Mouse (Mus musculus) limb, embryonic 13.5 days (tissue): ENCODE measurements around the gene Unc80. TPM values are rescaled to one million over a fixed set of nuclear protein-coding genes. Genes with fewer than 3 reads are reported as not detected.

Source experiments
- ATAC-seq: fragments of 200-750 bp; cut with Nextera tagmentation; 2 replicates; pipeline ENCODE4 v1.8.0; 2017; ENCODE audit warnings: low read depth, moderate number of reproducible peaks, moderate TSS enrichment; ENCODE audit not compliant: low FRiP score
- H3K27ac ChIP-seq: fragments of 300-500 bp; sonication (generic); 2 replicates; pipeline ENCODE4 v1.5.1; 2015; ENCODE audit warnings: inconsistent platforms, mild to moderate bottlenecking, moderate library complexity
- H3K27me3 ChIP-seq: fragments of 300-500 bp; sonication (generic); 2 replicates; pipeline ENCODE4 v1.6.1; 2015; ENCODE audit warnings: mild to moderate bottlenecking, inconsistent platforms
- H3K36me3 ChIP-seq: fragments of 300-500 bp; sonication (generic); 2 replicates; pipeline ENCODE4 v1.6.1; 2015; ENCODE audit warnings: inconsistent platforms, mild to moderate bottlenecking, moderate library complexity
- H3K4me1 ChIP-seq: fragments of 300-500 bp; sonication (generic); 2 replicates; pipeline ENCODE4 v1.6.1; 2015; ENCODE audit warnings: inconsistent platforms
- H3K4me2 ChIP-seq: fragments of 300-500 bp; sonication (generic); replicated peaks from 2 replicates; pipeline ENCODE4 v1.6.1; 2015; ENCODE audit warnings: inconsistent platforms, mild to moderate bottlenecking, moderate library complexity
- H3K4me3 ChIP-seq: fragments of 300-500 bp; sonication (generic); 2 replicates; pipeline ENCODE4 v1.5.1; 2015; ENCODE audit warnings: moderate library complexity, mild to moderate bottlenecking, inconsistent platforms
- H3K9ac ChIP-seq: fragments of 300-500 bp; sonication (generic); 2 replicates; pipeline ENCODE4 v1.6.1; 2015; ENCODE audit warnings: mild to moderate bottlenecking, inconsistent platforms
- H3K9me3 ChIP-seq: fragments of 300-500 bp; sonication (generic); 2 replicates; pipeline ENCODE4 v1.6.1; 2016; ENCODE audit warnings: inconsistent platforms
- WGBS: fragments of 180-500 bp; shearing (Covaris S2); methylation state at CpG from one replicate; pipeline ENCODE4 v1.1.7; 2015; 5-methylcytosine and 5-hydroxymethylcytosine counted together
- polyA plus RNA-seq: library from polyadenylated mRNA; unstranded; fragments of >200 nt; fragmentation: Nextera tagmentation; extraction: Ambion mirVana; gene quantifications from 2 replicates; pipeline ENCODE4 v1.2.1, GENCODE M21; 2015

The Unc80 gene
- 0.67 and 0.82 TPM in 2 replicates for polyA plus RNA-seq

DNA sequence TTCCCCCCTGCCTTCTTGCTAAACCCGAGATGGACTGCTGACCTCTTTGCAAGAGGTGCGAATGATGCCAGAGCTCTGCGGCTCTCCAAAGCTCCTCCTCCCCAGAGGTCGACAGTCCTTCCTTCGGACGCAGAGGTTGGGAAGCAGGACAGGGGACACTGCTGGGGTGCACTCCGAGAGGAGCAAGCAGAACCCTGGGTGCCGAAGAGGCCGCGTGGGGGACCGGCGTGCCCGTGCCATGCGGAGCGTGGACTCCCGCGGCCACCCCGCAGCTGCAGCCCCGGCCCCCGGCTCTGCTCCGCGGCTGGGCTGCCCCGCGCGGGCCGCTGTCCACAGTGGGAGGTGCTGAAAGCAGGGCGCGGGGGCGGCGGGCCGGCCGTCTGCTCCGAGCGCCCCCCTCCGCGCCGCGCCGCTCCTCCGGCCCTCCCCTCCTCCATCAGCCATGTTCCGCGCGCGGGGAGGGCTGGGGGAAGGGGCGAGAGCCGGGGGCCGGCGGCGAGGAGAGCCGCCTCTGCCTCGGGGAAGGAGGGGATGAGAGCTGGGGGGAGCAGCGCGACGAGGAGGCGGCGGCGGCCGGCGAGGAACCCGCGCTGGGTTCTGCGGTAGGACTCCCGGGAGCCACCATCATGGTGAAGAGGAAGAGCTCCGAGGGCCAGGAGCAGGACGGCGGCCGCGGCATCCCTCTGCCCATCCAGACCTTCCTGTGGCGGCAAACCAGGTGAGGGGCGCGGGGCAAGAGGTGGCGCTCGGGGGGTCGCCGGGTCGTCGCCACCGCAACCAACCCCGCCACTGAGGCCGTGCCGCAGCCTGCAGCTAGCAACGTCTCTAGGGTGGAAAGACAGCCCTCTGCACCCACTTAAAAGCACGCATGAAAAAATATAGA lies at the start of gene Unc80:
Unc80 (plus strand) TSS at position 547 of the 883 bp plus-strand sequence.
- no peaks in the 10 kb centered on the region for H3K36me3 ChIP-seq
- WGBS: under 1% methylated on average over 35 of the region's 83 CpGs
- H3K4me3 ChIP-seq: peak within 1 kb of the TSS; percentile 59
- peaks cover 10% of the 10 kb centered on the region for H3K4me1 ChIP-seq
- ATAC-seq: peak; percentile 96
- H3K4me2 ChIP-seq: peak within 1 kb of the TSS; percentile 85
- H3K27me3 ChIP-seq: peaks cover 37% of the 10 kb centered on the region
- peak within 1 kb of the TSS; percentile 51; the same call in 1 of the 2 replicates for H3K9ac ChIP-seq
- no peaks in the 10 kb centered on the region for H3K9me3 ChIP-seq
- H3K27ac ChIP-seq: no peak within 1 kb of the TSS

DNA sequence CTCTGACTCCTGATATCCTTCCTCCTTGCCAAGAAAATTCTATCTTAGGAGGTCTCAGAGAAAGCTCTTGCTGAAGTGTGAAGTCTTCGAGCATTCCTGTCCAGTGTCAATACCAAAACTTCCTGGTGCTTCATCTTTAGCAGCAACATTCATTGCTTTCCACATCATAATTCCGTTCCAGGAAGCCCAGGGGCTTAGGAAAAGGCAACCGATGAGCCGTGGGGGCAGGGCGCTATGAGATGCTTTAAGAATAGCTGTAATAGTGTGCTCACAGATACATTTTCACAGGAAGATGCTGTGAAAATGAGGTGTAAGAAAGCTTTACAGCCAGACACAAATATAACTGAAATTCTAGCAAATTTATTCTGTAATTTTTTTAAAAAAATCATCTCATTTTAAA lies 42.1 kb upstream of the Unc80 start:
- H3K4me1 ChIP-seq: peaks cover 11% of the 10 kb centered on the region
- H3K4me3 ChIP-seq: no peak overlapping the region
- no peaks in the 10 kb centered on the region for H3K27me3 ChIP-seq
- H3K9me3 ChIP-seq: no peaks in the 10 kb centered on the region
- H3K4me2 ChIP-seq: no peak overlapping the region
- 92% methylated on average over 5 of the region's 5 CpGs for WGBS
- no peak for ATAC-seq
- H3K36me3 ChIP-seq: peaks cover 14% of the 10 kb centered on the region
- no peak overlapping the region for H3K27ac ChIP-seq
- H3K9ac ChIP-seq: no peak overlapping the region

DNA sequence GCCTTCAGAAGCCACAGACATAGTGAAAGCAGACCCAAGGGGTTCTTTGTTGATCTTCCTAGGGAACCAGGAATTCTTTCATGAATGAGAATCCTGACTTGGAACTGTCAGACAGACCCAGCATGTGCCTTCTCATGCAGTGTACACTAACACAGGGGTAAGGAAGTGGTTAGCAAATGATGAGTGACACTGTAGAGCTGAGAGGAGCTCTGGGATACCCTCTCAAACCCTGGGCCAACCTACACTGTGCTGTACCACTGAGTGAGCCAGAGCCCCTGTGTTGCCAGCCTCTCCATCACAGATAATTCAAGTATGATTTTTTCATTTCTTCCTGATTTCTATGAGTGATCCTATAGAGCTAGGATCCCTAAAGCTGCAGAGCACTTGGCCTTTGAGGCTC lies 37.2 kb upstream of the Unc80 start:
- Histone ChIP-seq H3K27me3 (no peaks in the 10 kb centered on the region; the same call in 1 of the 2 replicates), H3K27ac (no peak overlapping the region), H3K4me3 (no peak overlapping the region), H3K4me1 (peaks cover 11% of the 10 kb centered on the region), H3K9me3 (no peaks in the 10 kb centered on the region), H3K9ac (no peak overlapping the region), H3K36me3 (peaks cover 2% of the 10 kb centered on the region; the same call in 1 of the 2 replicates), H3K4me2 (no peak overlapping the region)
- no peak for ATAC-seq

DNA sequence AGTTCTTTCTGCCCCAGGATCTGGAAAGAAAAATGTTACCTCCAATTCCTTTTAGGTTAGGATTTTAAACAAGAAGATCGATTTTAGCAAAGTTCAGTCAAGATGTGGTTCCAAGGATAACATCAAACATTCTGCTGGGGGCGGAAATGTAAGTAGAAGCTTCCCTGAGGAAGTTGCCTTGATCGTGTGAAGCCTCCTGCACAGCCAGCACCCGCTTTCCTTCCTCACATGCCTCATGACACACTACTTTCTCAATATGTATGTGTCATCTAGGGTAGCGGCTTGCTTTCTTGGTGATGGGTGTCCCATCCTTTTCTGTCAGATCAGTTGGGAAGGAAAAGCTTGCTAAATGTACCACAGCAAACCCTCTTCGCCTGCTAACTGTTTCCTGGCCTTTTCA lies 36.7 kb upstream of the Unc80 start:
- Histone ChIP-seq H3K4me2 (no peak overlapping the region), H3K4me3 (no peak overlapping the region), H3K4me1 (peaks cover 11% of the 10 kb centered on the region), H3K9me3 (no peaks in the 10 kb centered on the region), H3K9ac (no peak overlapping the region), H3K27ac (no peak overlapping the region), H3K36me3 (no peaks in the 10 kb centered on the region), H3K27me3 (no peaks in the 10 kb centered on the region; the same call in 1 of the 2 replicates)
- 91% methylated on average over 6 of the region's 6 CpGs for WGBS
- no peak for ATAC-seq

DNA sequence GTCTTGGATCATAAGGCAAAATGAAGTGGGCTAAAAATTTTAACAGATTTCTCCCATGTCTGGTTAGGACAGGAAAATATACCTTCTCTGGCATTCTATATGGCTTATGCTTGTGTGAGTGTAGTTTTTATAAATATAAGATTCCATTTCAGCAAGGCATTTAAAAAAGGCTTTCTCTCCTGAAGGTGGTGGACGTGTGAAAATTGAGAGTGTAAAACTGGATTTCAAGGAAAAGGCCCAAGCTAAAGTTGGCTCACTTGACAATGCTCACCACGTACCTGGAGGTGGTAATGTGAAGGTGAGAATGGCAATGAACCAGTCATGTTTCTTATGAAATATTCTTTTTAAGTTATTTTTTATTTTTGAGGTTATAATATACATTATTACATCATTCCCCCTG lies 30.1 kb upstream of the Unc80 start:
- Histone ChIP-seq H3K4me1 (no peaks in the 10 kb centered on the region), H3K9ac (no peak overlapping the region), H3K27me3 (no peaks in the 10 kb centered on the region), H3K4me3 (no peak overlapping the region), H3K36me3 (peaks cover 4% of the 10 kb centered on the region; the same call in 1 of the 2 replicates), H3K4me2 (no peak overlapping the region), H3K27ac (no peak overlapping the region), H3K9me3 (no peaks in the 10 kb centered on the region)
- WGBS: 85% methylated on average over 2 of the region's 2 CpGs
- no peak for ATAC-seq

DNA sequence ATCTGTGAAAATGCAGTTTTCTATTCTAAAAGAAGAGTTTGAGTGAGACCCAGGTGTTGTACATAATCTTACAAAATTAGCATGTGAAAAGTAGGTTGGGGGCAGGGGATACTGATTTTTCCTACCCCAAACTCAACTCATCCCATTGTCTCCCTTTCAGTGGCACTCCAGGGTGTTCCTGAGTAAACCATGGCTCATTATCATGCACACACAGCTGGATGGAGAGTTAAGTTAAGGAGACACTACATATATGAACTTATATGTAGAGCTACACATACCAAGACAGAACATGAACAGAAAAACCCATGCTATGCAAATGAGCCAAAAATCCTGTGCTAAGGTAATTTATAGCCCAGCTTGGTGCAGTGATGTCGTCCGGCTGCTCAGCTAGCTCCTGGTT lies 25.2 kb upstream of the Unc80 start:
- Histone ChIP-seq H3K4me1 (no peaks in the 10 kb centered on the region), H3K4me2 (no peak overlapping the region), H3K36me3 (peaks cover 6% of the 10 kb centered on the region; the same call in 1 of the 2 replicates), H3K4me3 (no peak overlapping the region), H3K27ac (no peak overlapping the region), H3K9ac (no peak overlapping the region), H3K27me3 (no peaks in the 10 kb centered on the region), H3K9me3 (no peaks in the 10 kb centered on the region)
- 78% methylated on average over 2 of the region's 2 CpGs for WGBS
- no peak for ATAC-seq

DNA sequence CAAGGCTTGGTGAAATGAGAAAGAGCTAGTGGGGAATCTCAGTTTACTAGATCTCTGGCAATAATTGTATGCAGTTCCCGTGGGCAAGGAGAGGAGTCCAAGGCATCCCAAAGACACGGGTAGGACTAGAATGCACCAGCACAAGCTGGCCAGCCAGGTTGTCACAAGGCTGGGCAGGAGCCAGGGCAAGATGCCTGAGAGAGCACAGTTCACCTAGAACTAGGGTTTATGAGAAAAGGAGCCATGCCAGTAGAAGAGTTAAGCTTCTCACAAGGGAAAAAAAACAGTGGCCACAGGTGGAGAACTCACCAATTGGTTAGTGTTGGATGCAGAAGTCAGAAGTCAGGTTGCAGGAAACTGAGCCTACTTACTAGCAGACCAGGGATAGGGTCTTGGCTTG lies 18.7 kb upstream of the Unc80 start:
- no peaks in the 10 kb centered on the region for H3K27me3 ChIP-seq
- no peaks in the 10 kb centered on the region for H3K4me1 ChIP-seq
- H3K4me3 ChIP-seq: no peak overlapping the region
- 61% methylated on average over 2 of the region's 2 CpGs for WGBS
- H3K9me3 ChIP-seq: no peaks in the 10 kb centered on the region
- H3K9ac ChIP-seq: no peak overlapping the region
- ATAC-seq: no peak
- H3K27ac ChIP-seq: no peak overlapping the region
- H3K36me3 ChIP-seq: no peaks in the 10 kb centered on the region
- no peak overlapping the region for H3K4me2 ChIP-seq

DNA sequence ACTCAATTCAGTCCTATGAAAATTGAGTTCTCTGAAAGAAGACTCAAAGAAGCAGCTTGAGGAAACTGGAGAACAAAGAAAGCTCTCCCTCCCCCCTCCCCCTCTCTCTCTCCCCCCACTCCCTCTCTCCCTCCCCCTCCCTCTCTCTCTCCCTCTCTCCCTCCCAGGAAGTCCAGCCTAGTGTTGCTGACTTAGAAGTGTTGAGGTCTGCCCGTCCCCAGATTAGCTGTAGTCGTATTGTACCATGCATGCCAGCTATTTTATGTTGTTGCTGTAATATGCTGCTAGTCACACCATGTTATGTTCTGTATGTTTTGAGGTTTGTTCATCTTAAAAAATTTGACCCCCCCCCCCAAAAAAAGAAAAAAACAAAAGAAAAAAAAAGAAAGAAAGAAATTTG lies 11.6 kb upstream of the Unc80 start:
- no peaks in the 10 kb centered on the region for H3K27me3 ChIP-seq
- H3K27ac ChIP-seq: no peak overlapping the region
- H3K9me3 ChIP-seq: 0 out of 2 replicates have a peak, but pooled peaks cover 3% of the 10 kb centered on the region
- H3K4me1 ChIP-seq: no peaks in the 10 kb centered on the region
- no peak for ATAC-seq
- WGBS: 19% methylated on average over 2 of the region's 2 CpGs
- no peaks in the 10 kb centered on the region for H3K36me3 ChIP-seq
- H3K4me3 ChIP-seq: no peak overlapping the region
- no peak overlapping the region for H3K9ac ChIP-seq
- no peak overlapping the region for H3K4me2 ChIP-seq

DNA sequence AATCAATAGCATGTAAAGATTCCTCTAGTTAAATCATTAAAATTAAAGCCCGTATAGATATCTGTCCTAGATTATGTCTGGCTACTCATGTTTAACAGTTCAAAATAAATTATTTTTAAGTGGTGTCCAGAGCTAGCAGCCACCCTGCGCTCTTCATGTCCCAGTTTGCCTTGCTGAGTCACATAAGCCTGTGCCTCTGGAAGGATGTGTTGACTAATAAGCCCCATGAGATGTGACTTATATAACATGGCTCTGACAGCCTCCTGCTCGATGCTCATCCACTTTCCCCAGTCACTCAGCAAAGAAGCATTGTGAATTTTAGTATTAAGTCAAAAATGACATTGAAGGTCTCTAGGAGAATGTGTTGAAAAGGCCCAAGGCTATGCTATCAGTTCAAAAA lies 10.4 kb upstream of the Unc80 start:
- Histone ChIP-seq H3K9ac (no peak overlapping the region), H3K4me2 (no peak overlapping the region), H3K36me3 (no peaks in the 10 kb centered on the region), H3K4me3 (no peak overlapping the region), H3K27me3 (no peaks in the 10 kb centered on the region), H3K4me1 (no peaks in the 10 kb centered on the region), H3K27ac (no peak overlapping the region), H3K9me3 (0 out of 2 replicates have a peak, but pooled peaks cover 3% of the 10 kb centered on the region)
- whole genome bisulfite sequencing: 71% methylated on average over 3 of the region's 3 CpGs
- no peak for ATAC-seq

DNA sequence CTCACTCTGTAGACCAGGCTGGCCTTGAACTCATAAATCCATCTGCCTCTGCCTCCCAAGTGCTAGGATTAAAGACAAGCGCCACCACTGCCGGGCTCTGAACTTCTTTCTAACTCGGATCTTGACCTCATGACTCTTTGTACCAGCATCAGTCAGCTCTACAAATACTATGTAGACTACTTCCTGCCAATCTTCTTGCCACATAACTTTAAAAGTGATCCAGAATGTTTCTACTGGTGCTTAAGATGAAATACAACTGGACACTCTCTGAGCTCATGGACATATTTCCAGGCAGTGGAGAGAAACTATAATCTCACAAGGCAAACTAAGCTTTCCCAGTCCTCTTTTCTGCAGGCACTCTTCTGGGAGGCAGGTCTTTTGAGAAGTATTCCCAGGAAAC lies 8.8 kb upstream of the Unc80 start:
- Histone ChIP-seq H3K4me2 (no peak overlapping the region), H3K9ac (no peak overlapping the region), H3K27ac (no peak overlapping the region), H3K4me1 (no peaks in the 10 kb centered on the region), H3K27me3 (no peaks in the 10 kb centered on the region), H3K36me3 (no peaks in the 10 kb centered on the region), H3K4me3 (no peak overlapping the region), H3K9me3 (0 out of 2 replicates have a peak, but pooled peaks cover 3% of the 10 kb centered on the region)
- WGBS: 61% methylated on average over 3 of the region's 3 CpGs
- ATAC-seq: no peak

DNA sequence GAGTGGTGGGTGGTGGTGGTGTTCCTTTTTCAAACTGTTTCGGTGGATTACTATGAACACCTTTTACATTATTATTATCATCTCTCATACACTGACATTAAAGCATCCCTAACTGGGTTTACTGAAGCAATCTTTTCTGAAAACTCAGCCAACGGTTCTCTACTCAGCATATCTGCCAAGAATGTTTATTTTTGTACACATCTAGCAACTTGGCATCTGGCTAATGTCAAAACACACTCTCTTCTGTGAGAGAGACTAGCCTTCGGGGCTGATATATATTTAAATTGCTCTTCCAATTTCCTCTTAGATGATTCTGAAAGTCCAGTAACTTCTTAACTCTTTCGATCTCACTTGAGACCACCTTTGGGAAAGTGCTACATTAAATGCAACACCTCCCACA lies 7.3 kb upstream of the Unc80 start:
- no peak overlapping the region for H3K9ac ChIP-seq
- no peaks in the 10 kb centered on the region for H3K36me3 ChIP-seq
- H3K4me1 ChIP-seq: no peaks in the 10 kb centered on the region
- no peak for ATAC-seq
- no peak overlapping the region for H3K27ac ChIP-seq
- H3K27me3 ChIP-seq: no peaks in the 10 kb centered on the region
- no peak overlapping the region for H3K4me3 ChIP-seq
- no peaks in the 10 kb centered on the region for H3K9me3 ChIP-seq
- 69% methylated on average over 4 of the region's 4 CpGs for WGBS
- no peak overlapping the region for H3K4me2 ChIP-seq

DNA sequence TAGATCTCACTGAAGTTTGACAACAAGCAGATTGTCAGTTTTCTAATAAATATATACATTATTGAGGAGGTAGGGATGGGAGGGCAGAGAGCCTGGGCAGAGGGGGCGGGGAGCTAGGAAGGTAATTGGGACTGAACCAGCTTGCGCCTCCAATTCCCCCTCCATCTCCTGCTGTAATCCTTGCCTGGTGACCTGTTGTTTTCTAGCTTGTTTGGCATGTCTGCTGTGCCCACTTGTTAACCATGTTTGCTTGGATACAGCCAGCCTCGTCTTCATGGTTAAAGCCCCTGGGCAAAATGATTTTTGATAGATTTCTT lies 495 bp downstream of the Unc80 start:
- Histone ChIP-seq H3K4me2 (peak overlapping the region; percentile 85), H3K9ac (no peak overlapping the region), H3K27me3 (peaks cover 37% of the 10 kb centered on the region), H3K36me3 (no peaks in the 10 kb centered on the region), H3K9me3 (no peaks in the 10 kb centered on the region), H3K4me1 (peaks cover 10% of the 10 kb centered on the region), H3K4me3 (peak overlapping the region; percentile 59), H3K27ac (no peak overlapping the region)
- ATAC-seq: no peak
- 17% methylated on average over 3 of the region's 3 CpGs for WGBS

DNA sequence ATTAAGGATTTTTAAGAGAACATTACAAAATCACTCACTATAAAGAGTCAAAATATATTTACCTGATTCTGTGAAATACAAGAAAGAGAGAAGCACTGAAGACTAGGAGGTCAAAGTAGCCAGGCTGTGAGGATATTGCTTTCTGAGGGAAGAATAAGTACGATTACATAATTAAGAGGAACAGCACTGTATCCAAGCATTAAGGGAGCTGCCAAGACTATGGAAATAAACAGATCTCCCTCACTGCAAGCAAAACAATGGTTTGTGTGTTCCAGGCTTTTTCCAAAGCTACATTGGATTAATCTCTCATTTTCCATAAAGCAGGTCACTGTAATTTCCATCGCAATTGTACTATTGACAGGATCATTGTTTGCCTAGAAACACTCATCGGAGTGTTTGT lies 14.6 kb downstream of the Unc80 start:
- Histone ChIP-seq H3K4me3 (no peak overlapping the region), H3K9ac (no peak overlapping the region), H3K9me3 (no peaks in the 10 kb centered on the region), H3K4me1 (no peaks in the 10 kb centered on the region), H3K27ac (no peak overlapping the region), H3K27me3 (no peaks in the 10 kb centered on the region), H3K4me2 (no peak overlapping the region), H3K36me3 (no peaks in the 10 kb centered on the region)
- 80% methylated on average over 3 of the region's 3 CpGs for WGBS
- no peak for ATAC-seq
